Mouse (Mus musculus) embryo, embryonic 11 days (tissue): ENCODE measurements around the gene Galnt14.

Experiments used
- DNase-seq: peaks from one replicate; pipeline ENCODE4 v3.0.0-alpha.2; 2015

The Galnt14 gene

DNA sequence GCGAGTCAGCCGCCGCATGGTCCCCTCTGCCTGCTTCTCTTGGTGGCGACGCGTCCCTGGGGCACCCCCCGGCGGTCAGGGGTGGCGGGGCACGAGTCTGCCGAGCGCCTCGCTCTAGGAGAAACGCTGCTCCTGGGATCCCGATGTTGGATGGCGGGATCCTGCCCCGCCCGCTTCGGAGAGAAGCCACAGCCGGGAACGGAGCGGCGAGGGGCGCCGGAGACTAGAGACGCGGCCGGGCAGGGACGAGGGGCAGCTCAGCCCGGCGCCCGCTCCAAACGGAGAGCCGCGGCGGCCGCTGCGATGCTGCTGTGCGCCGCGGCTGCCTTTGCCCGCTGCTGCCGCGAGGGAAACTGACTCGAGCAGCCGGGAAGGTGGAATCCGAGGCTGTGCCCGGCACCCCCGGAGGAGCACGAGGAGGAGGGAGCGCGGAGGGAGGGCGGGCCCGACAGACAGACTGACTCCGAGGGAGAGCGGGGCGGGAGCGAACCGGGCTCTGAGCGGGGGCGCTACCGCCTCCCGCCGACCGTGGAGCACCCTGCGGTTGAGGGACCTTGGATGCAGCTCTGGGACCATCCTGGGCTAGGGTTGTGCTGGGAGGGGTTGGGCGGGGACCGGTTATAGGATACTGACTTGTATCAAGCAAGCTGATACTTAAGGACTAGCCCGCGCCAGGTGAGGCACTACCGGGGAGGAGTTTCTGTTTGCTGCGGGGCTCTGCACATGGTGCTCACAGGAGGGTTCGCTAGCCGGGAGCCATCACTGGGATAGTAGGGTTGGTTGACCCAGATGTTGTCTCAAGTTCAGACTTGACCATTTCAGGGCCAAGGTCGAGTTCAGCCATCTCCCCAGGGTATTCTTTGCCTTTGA, at the start of gene Galnt14:
Galnt14 (minus strand) TSS at position 412 of the 870 bp plus-strand sequence.
- peak; percentile 81 for DNase-seq

DNA sequence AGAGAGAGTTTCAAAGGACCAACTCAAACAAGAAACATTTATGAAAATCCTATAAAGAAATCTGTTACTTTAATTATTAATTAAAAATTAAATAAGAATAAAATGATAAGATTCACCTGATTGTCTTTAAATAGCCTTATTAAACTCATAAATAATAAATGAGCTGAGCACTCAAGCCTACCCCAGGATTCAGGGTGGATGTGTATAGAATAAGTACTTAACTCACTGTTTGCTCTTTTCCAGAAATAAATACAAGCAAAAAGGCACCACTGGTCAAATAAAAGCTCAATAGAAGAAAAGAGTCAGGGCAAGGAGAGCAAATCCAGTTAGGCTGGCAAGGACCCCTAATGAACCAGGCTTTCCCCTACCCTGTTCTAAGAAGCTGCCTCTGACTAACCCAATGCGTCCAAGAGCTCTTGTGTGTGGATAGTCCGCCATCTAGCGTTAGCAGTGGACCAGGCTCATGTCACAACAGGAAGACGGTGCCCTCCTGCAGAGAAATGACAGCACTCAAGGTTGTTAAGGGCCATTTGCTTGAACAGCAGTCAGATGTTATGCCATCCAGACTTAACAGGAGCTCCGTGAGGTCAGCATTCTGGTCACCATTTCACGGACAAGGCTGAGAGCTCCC, 33.5 kb upstream of the Galnt14 start:
- DNase-seq = peak; percentile 88

DNA sequence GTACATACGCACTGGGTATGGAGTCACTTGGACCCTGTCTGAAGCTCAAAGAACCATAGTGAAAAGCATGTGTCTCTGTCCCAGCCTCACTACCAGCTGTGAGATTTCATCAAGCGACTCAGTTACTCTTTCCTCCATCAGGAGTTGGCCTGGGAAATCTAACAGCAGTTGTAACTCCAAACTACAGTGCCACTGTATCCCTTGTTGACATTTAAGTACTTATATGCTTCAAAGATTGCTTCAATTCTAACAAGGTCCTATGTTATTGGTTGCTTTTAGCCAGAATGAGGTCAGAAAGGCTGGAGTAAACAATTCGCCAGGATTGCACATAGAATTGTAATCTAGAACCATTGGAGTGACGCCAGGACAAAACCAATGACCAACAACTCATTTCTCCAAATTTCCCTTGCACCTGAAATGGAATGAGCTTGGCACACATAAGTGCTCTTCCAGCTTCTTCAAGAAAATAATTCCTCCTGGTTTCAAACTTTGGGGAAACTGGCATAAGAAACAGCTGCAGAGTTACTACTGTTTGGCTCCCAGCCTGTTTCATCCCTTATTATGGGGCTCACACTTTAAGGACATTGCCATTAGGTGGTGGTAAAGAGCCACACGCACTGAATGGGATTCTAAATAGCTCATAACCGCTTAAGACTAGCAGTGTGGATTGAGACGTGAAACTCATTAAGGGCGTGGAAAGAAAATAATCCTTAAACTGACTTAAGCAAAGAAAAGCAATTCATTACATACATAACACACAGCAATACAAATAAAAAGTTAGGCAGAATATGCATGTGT, 13.8 kb upstream of the Galnt14 start:
- peak; percentile 39 for DNase-seq

DNA sequence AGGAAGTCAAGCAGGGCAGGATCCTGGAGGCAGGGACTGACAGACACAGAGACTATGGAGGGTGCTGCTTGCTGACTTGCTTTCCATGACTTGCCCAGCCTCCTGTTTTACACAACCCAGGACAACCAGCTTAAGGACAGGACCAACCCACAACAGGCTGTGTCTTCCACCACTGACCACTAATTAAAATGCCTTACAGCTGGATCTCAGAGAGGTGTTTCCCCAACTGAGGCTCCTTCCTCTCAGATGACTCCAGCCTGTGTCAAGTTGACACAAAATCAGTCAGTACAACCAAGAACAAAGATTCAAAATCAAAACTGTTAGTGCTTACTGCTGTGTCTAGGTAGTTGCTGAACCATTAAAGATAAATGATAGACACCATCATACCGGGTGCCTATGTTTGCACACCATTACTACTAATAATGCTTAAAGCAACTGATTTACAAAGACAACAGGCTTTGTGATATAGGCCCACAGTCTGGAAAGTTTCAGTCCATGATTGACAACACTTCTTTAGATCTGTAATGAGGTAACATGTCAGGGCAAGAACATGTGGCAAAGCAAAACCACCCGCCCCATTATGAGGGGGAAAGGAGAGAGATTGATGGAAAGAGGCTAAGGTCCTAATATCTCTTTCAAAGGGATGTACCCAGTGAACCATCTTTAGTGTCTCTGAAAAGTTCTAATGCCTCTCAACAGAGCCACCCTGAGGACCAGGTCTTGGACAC, 8.9 kb upstream of the Galnt14 start:
- no peak for DNase-seq

DNA sequence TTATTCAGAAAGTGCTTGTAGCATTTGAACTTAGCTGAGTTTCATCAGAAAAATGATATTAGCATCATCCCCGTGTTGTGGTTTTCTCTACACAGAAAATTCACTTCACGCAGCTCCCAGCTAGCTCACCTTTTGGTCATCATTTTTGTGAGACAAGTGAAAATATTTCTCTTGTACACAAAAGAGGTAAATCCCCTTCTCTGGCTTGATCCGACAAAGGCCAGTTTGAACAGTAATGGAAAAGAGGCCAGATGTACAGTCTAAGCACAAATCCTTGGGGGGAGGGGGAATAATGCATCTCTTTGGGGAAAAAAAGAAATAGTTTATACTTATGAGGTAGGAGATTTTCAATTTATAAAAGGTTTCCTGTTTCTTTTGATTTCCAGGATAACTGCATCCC, 6.4 kb upstream of the Galnt14 start:
- no peak for DNase-seq

DNA sequence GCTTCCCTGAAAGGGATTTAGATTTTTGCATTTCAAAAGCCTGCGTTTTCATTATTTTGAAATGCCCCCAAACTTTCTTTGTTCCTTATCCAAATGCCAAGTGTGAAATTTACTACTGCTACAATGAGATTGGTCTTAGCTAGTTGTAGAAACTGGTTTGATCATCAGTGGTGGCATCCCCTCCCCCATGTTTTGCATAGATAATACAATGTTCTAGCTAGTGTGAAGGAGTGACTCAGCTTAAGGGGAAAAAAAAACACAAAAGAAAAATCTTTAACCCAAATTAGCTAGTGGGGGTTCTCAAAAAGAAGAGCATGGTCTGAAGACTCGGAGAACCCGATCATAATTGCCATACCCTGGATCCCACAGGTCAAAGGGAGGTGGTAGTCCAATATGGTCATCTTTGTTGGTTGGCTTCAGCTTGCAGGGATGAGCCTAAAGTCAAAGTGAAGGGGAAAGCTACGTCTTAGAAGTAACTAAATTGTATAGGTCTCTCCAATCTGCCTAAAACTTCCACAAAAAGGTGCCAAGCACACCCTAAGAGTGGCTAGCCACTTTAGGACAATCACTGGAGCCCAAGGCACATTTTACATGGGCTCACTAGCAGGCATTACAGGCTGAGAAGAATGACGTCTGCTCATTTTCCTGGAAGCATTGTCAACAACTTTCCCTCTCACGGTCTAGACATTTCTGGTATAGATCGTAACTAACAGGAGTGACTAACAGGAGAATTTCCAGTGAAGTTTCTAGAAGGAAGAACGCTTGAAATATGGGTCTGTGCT, 4.4 kb upstream of the Galnt14 start:
- DNase-seq = no peak

DNA sequence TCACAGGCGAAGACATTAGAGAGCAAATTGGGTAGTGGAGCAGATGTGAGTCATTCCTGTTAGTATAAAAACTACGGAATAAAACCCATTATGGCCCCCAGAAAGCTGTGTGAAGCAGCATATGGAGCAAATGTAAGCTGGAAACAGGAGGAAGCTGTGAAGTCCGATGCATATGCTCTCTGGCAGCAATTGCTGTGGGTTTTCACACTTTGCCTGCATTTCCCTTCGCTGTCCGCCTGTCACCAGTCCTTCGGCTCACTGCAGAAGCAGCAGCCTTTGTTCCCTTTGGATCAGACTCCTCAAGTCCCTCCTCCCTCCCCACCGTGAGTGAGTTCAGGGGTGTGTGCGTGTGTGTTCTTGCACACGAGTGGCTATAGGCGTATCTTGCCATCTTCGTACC, 3.1 kb upstream of the Galnt14 start:
- no peak for DNase-seq

DNA sequence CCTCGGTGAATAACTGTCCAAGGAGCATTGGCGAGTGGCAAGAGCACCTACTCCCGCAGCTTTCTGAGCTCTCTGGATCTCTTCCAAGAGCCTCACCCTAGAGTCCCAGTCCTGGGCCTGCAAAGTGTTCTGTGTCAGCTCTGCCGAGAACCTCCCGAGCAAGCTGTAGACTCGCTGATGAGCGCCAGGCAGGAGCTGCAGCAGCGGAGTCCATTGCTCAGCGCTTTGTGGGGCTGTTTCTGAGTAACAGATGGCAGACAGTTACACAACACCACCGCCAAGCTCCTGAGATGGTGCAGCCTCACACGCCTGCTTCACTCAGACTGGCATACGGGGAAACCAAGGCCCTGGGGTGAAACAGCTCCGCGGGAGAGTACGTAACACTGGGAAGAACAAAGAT, 1.7 kb upstream of the Galnt14 start:
- DNase-seq = no peak

DNA sequence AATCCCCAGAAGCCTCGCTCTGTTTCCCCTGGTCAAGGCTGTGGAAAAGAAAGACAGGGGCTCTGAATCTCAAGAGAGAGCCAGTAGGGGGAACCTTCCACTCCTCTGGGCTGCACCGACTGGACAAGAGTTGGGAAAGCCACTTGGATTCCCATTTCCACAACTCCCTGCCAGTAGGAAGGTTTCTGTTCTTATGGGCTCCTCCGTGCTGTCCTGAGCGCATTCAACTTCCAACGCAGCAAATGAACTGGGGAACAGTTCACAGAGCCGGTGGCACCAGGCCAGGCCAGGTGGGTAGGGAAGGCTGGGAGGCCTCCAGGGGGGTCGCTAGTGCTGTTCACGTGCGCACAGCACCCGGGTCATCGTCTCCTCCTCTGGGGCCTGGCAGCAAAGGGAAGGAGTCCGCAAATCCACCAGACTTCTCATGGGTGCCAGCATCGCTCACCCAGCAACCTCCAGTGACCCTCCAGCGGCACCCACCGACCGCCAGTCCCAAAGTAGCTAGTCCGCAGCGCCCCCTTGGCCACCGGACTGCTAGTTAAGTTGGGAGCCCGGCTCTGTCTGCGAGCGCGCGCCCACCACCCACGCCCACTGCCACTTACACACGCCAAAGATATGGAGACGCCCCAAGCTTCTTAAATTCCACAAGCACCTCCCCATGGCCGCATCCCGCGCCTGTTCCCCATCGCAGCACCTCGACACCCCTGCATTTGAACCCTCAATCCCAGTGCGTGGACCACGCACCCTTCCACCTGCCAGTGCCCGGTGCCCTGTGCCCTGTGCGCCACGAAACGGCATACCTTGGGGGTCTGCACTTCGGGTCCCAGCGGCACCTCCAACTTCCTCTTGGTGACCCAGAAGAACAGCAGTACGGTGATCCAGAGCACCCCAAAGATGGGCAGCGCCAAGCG, 867 bp downstream of the Galnt14 start:
- peak; percentile 42 for DNase-seq

DNA sequence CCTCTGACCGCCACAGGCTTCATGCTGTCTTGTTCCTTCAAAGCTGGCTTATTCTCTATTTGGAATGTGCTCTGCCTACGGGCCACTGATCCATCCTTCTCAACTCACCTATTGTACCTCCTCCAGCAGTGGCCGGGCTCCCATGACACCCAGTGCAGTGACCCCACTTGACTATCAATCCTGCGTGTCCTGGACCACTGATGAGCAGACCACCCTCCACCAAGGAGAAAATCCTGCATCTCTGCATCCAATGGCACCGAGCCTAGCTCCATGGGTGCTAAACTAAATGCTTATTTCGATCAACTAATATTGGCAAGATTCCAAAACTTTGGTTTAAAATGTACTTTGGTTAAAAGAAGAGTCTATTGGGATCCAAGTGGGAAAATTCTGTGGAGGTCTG, 1.8 kb downstream of the Galnt14 start:
- DNase-seq = no peak

DNA sequence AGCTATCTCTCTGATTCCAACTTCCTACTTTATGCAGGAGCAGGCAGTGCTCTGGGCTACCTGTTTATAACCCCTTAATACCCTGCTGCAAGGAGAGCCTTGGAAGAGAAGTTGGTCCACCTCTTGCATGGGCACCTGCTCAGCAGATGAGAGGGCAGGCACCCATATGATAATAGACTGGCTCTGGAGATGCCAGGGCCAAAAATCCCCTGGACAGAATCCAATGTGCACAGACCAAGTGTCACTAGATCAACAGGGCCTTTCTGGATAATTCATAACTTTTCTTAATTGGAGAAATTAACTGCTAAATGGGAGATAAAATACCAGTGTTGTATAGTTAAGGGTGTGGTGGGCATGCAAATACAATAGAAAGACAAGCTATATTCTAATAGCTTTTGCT, 6.7 kb downstream of the Galnt14 start:
- DNase-seq = no peak

DNA sequence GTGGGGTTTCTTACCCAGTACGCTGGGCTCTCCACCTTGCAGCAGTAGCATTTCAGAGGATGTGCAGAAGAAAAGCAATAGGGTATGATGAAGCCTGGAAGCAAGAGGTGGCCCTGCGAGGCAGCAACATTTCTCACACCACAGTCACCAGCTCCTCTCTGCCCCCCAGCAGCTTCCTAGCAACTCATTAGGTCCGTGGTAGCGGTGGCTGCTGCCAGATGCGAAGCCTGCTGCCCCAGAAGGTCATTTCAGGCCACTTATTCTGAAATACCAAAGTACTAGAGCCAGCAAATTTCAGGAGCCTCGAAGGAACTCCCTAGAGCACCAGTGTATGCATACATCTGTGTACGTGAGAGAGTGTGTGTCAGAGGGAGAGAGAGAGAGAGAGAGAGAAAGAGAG, 9.2 kb downstream of the Galnt14 start:
- peak; percentile 36 for DNase-seq

DNA sequence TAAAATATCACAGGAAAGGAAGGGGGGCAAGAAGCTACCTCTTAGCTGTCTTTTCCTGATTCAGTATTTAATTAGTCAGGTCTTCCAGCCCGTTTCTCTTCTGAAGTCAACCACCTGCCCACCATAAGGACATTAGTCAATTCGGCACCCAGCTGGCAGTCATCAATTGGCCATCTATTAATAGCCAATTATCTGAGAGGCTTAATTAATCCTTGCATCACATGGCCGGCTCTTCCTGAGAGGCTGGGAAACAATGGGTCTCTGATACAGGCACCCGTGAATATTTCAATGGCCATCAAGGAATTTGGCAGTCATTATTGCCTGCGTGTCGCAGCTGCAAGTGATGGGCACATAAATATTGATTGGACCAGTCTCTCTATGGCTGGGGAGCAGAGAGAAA, 10.4 kb downstream of the Galnt14 start:
- no peak for DNase-seq

DNA sequence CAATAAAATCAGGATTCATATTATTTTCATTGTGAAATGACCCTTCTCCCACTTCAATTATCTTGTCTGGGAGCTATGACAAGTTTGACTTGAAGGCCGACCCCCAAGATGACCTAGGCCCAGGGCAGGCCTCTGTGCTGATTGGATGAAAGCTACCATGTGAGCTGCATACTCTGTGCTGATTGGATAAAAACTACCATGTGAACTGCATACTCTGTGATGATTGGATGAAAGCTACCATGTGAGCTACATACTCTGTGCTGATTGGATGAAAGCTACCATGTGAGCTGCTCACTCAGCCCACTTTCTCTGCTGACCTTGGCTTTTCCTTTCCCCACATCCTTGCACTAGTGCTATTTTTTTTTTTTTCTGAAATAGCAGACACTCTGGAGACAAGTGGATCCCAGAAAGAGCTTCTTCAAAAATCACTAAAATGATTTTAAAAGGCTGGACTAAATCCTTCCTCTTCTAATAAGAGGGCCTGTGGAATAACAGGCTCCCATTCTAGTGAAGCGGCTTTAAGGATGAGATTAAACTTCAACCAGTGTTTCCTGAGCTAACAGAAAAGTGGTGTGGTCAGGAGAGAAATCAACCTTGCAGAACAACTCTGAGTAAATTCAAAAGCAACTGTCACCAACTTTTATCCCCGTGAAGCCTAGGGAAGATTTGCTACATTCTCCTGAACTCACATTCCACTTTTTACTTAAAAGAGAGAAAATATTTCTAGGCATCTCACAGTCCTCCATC, 15.9 kb downstream of the Galnt14 start:
- no peak for DNase-seq

DNA sequence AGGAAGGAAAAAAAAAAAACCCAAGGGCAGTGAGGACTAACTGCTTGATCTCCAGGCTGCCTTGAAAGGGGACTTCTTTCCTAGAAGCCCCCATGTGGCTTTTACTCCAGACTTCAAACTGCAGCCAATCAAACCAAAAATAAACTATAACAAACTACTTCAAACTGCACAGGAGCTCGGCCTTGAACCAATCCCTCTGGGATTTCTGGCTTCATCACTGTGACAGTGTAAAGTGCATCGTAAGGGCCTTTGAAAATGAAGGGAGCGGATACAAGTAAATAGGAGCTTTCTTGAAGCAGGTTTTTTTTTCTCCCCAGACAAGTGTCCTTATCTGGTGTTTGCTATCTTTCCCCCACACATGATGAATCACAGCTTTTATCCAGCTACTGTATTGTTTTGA, 22.0 kb downstream of the Galnt14 start:
- no peak for DNase-seq

DNA sequence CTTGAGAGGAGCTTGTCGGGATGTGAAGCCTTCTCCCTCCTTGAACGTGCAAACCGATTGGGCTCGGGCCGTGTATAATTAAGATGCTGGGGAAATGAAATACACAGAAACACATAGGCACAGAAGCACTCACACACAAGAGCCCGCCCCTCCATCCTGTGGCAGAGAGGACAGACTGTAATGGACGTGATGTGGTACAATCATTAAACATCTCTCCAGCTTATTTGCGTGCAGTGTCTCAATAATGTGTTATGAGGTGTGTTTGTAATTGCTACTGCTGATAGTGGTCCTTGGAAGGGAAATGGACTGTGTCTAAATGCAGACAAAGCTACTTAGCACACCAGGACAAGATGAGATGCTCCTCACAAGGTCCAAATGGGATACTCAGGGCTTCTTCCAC, 24.0 kb downstream of the Galnt14 start:
- no peak for DNase-seq

DNA sequence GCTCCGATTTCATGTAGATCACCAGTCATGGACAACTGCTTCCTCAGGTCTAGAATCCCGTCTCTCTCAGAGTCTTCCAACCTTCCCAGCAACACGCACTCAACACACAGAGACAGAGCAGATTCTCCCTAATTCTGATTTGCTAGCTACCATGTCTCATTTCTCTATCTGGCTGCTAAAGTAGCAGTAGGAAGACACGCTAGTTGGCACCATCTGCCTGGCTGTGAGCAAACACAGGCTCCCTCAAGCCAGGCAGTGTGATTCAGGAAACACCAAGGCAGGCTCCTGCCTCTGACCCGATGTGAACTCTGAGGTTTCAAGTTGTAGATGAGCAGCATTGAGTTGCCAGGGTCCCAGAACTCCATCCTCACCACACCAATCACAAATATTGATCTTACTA, 25.5 kb downstream of the Galnt14 start:
- no peak for DNase-seq

DNA sequence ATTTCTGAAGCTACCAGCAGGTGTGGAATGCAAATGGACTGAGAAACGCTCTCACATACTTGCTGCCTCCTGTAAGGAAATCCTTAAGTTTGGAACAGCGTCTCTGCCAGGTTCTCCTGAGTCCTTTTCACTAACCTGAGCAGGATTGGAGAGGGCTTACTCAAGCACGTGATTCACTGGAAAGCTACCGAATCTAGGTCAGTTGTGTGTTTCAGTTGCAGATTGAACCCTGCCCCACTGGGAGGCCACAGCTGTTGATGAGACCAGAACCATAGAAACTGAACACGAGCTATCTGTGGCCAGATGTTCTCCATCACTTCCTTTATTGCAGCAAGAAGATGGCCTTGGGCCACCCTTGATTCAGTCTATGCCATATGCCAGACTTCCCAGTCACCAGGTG, 38.3 kb downstream of the Galnt14 start:
- no peak for DNase-seq

DNA sequence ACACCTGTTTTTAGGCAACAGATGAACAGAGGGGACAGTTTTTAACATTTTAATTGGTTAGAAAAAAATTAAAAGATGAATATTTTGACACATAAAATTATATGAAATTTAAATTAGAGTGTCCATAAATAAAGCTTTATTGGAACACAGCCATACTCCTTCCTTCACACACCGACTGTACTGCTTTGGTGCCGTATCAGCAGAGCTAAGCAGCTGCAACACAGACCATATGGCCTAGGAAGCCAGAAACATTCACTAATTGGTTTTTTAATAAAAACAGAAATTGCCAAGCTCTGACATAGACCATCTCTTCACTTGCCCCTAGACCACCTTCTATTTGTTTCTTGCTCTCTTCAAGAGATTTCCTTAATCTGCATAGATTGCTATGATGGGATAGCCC, 40.2 kb downstream of the Galnt14 start:
- no peak for DNase-seq

DNA sequence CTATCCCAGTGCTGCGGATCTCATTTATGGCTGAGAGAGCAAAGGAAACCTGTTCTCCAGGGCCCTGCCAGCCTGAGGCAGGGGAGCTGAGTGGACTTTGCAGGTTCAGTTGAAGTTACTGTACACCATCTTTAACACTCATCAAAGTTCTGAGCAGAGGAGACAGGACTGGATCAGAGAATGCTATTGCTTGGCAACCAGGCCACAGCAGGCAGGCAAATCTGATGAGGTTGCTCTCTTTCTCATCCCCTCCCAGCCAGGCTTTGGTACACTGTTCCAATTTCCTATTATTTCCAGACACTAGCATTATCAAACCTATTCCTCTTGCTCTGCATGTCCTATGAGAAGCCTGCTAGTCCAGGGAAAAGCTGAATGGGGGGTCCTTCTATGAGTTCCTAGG, 41.3 kb downstream of the Galnt14 start:
- no peak for DNase-seq
